Mouse (Mus musculus): ENCODE data around the gene Oxct2a. TPM values are rescaled to one million over a fixed set of nuclear protein-coding genes. Genes with fewer than 3 reads are reported as not detected.
"Not testable (repeated sequence)": the region's sequence is repeated elsewhere in the genome, so short reads cannot be mapped to it uniquely, and the experiment has no call there.

Oxct2a gene
- total and polyA plus RNA-seq, 3 experiments = 0.08 TPM; not detected in 2

GRCm38 (mm10) chr4:123282915-123283674, 40.3 kb downstream of the Oxct2a start:
- Histone ChIP-seq H3K4me1 (ENCODE audit: control insufficient read depth in 1 of 2, insufficient read depth in 2 of 2) (peaks cover 6 to 33% of the 10 kb centered on the region in 2 experiments; a peak in 3 of 4 replicates), H3K36me3 (replicated peaks in 1 of 2; ENCODE audit: control insufficient read depth in 1 of 2, insufficient read depth in 1 of 2, low read length in 1 of 2) (peaks cover 14 to 43% of the 10 kb centered on the region in 2 experiments), H3K4me2 (ENCODE audit: insufficient read depth, low read depth, poor library complexity, severe bottlenecking) (peak overlapping the region; percentile 41; the same call in 1 of the 2 replicates), H3K79me2 (replicated peaks; ENCODE audit: control insufficient read depth, extremely low read depth, insufficient read depth, poor library complexity, severe bottlenecking) (peaks cover 51% of the 10 kb centered on the region), H3K9ac (ENCODE audit: insufficient read depth, low read depth) (peak overlapping the region; percentile 77), H3K4me3 (replicated peaks in 1 of 3; ENCODE audit: low read depth in 2 of 3, low read length in 2 of 3, poor library complexity in 1 of 3) (peak overlapping the region; percentile 17 to 90 (median 41))
- DNase-seq (ENCODE audit: extremely low read depth); H3K27ac ChIP-seq (ENCODE audit: insufficient read depth, low read depth); H3K27me3 ChIP-seq (replicated peaks); dilution Hi-C loops (cut with MboI; ENCODE audit: extremely low pct_ligation_motif_present, extremely low pct_unique_long_range_greater_than_20kb, low sequenced_read_pairs); H3K9me3 ChIP-seq (replicated peaks; ENCODE audit: low read length): not testable (repeated sequence)
- in situ Hi-C loops (cut with MboI; ENCODE audit: low pct_ligation_motif_present, low pct_unique_long_range_greater_than_20kb, low sequenced_read_pairs) = loop anchor here (25.0 kb wide), 1 partner anchor 554 kb away; no protein-coding TSS in a partner anchor
- peak; percentile 68 for TF ChIP-seq MXI1 (IDR thresholded peaks at IDR 0.05; ENCODE audit: low read depth, low read length)
- TF ChIP-seq MYC (IDR thresholded peaks at IDR 0.05; ENCODE audit: low read depth, low read length) = 0 out of 2 replicates have a peak, but pooled peaks have one; percentile 15

GRCm38 (mm10) chr4:123282500-123282899, 40.9 kb downstream of the Oxct2a start:
- in situ Hi-C loops (cut with MboI; ENCODE audit: low pct_ligation_motif_present, low pct_unique_long_range_greater_than_20kb, low sequenced_read_pairs) (loop anchor here (25.0 kb wide), 1 partner anchor 555 kb away; no protein-coding TSS in a partner anchor), dilution Hi-C loops (cut with MboI; ENCODE audit: extremely low pct_ligation_motif_present, extremely low pct_unique_long_range_greater_than_20kb, low sequenced_read_pairs) (no loop called here)
- peaks cover 46% of the 10 kb centered on the region for H3K79me2 ChIP-seq (replicated peaks; ENCODE audit: control insufficient read depth, extremely low read depth, insufficient read depth, poor library complexity, severe bottlenecking)
- peak overlapping the region; percentile 90; the same call in 1 of the 2 replicates for H3K4me2 ChIP-seq (ENCODE audit: insufficient read depth, low read depth, poor library complexity, severe bottlenecking)
- peak; percentile 93 for DNase-seq (ENCODE audit: extremely low read depth)
- no peaks in the 10 kb centered on the region for H3K9me3 ChIP-seq (replicated peaks; ENCODE audit: low read length)
- peak overlapping the region; percentile 39; the same call in 1 of the 2 replicates for H3K9ac ChIP-seq (ENCODE audit: insufficient read depth, low read depth)
- H3K27ac ChIP-seq (ENCODE audit: insufficient read depth, low read depth) = no peak overlapping the region
- H3K36me3 ChIP-seq (replicated peaks in 1 of 2; ENCODE audit: control insufficient read depth in 1 of 2, insufficient read depth in 1 of 2, low read length in 1 of 2) = peaks cover 11 to 39% of the 10 kb centered on the region in 2 experiments
- peak overlapping the region in 2 of 3 experiments; percentile 17 to 24 for H3K4me3 ChIP-seq (replicated peaks in 1 of 3; ENCODE audit: low read depth in 2 of 3, low read length in 2 of 3, poor library complexity in 1 of 3)
- no peaks in the 10 kb centered on the region for H3K27me3 ChIP-seq (replicated peaks)
- H3K4me1 ChIP-seq (ENCODE audit: control insufficient read depth in 1 of 2, insufficient read depth in 2 of 2) = peaks cover 6 to 29% of the 10 kb centered on the region in 2 experiments; a peak in 3 of 4 replicates
- TF ChIP-seq HCFC1 (IDR thresholded peaks at IDR 0.05; ENCODE audit: low read depth, low read length) (peak; percentile 75), E2F4 (IDR thresholded peaks at IDR 0.05; ENCODE audit: insufficient replicate concordance, low read depth, low read length) (no peak), CHD1 (IDR thresholded peaks at IDR 0.05; ENCODE audit: low read depth, low read length) (no peak), NELFE (IDR thresholded peaks at IDR 0.05; ENCODE audit: low read depth, low read length) (peak; percentile 83), JUN (IDR thresholded peaks at IDR 0.05; ENCODE audit: insufficient read depth, low read depth, low read length) (no peak), MYC (IDR thresholded peaks at IDR 0.05; ENCODE audit: low read depth, low read length) (peak; percentile 60; the same call in 1 of the 2 replicates), POLR2A (IDR thresholded peaks at IDR 0.05; ENCODE audit: low read depth, low read length) (peak; percentile 85), GABPA (IDR thresholded peaks at IDR 0.05; ENCODE audit: insufficient replicate concordance, low read depth, low read length) (peak; percentile 71), MXI1 (IDR thresholded peaks at IDR 0.05; ENCODE audit: low read depth, low read length) (no peak; the same call in none of the 2 replicates), USF1 (IDR thresholded peaks at IDR 0.05; ENCODE audit: low read depth, low read length) (no peak), USF2 (conservative IDR thresholded peaks at IDR 0.05; ENCODE audit: low read depth, low read length) (no peak), PAX5 (IDR thresholded peaks at IDR 0.05; ENCODE audit: low read length) (no peak), POLR2AphosphoS2 (IDR thresholded peaks at IDR 0.05; ENCODE audit: low read depth, low read length) (no peak), KAT2A (IDR thresholded peaks at IDR 0.05; ENCODE audit: insufficient replicate concordance, low read length) (0 out of 2 replicates have a peak, but pooled peaks have one; percentile 43), NRF1 (IDR thresholded peaks at IDR 0.05; ENCODE audit: low read depth, low read length) (peak; percentile 58), ZMIZ1 (IDR thresholded peaks at IDR 0.05; ENCODE audit: low read depth, low read length) (peak; percentile 79; the same call in 1 of the 2 replicates), UBTF (IDR thresholded peaks at IDR 0.05; ENCODE audit: low read depth, low read length) (no peak), ETS1 (conservative IDR thresholded peaks at IDR 0.05; ENCODE audit: low read depth, low read length) (no peak), ZNF384 (IDR thresholded peaks at IDR 0.05; ENCODE audit: low read depth, low read length) (no peak), MAFK (IDR thresholded peaks at IDR 0.05; ENCODE audit: insufficient replicate concordance, low read length) (no peak), RCOR1 (conservative IDR thresholded peaks at IDR 0.05; ENCODE audit: low read depth, low read length) (no peak), ZC3H11A (IDR thresholded peaks at IDR 0.05; ENCODE audit: low read depth, low read length) (no peak), EP300 (IDR thresholded peaks at IDR 0.05; ENCODE audit: low read length) (no peak), RAD21 (IDR thresholded peaks at IDR 0.05; ENCODE audit: low read depth, low read length) (no peak), JUND (conservative IDR thresholded peaks at IDR 0.05; ENCODE audit: low read depth, low read length) (no peak), SMC3 (IDR thresholded peaks at IDR 0.05; ENCODE audit: low read depth, low read length) (no peak), CTCF (conservative IDR thresholded peaks at IDR 0.05 in 1 of 2, IDR thresholded peaks at IDR 0.05 in 1 of 2; ENCODE audit: low read depth in 2 of 2, low read length in 2 of 2) (peak; percentile 67 to 80), ELF1 (IDR thresholded peaks at IDR 0.05; ENCODE audit: low read depth, low read length) (0 out of 2 replicates have a peak, but pooled peaks have one; percentile 20), TBP (conservative IDR thresholded peaks at IDR 0.05; ENCODE audit: low read depth, low read length) (peak; percentile 59; the same call in 1 of the 2 replicates), MAX (IDR thresholded peaks at IDR 0.05; ENCODE audit: low read length) (peak; percentile 55)
